Mouse (Mus musculus) heart, embryonic 13.5 days (tissue): ENCODE measurements at regions not wholly inside any gene's neighbourhood (a gene's known extent, or its start where the extent isn't known, plus 50 kb on each side); places are given as distances from the start of the nearest gene placed in this dataset.

Experiments used
- ATAC-seq: fragments of 200-750 bp; cut with Nextera tagmentation; 2 replicates; pipeline ENCODE4 v1.8.0; 2017; ENCODE audit warnings: moderate TSS enrichment; ENCODE audit not compliant: insufficient number of reproducible peaks, low FRiP score, low TSS enrichment; ENCODE audit errors: extremely low read depth
- H3K27ac ChIP-seq: fragments of 300-500 bp; sonication (generic); replicated peaks from 2 replicates; pipeline ENCODE4 v1.5.1; 2015; ENCODE audit warnings: moderate library complexity, mild to moderate bottlenecking, inconsistent platforms
- H3K27me3 ChIP-seq: fragments of 300-500 bp; sonication (generic); replicated peaks from 2 replicates; pipeline ENCODE4 v1.6.1; 2015; ENCODE audit warnings: mild to moderate bottlenecking, inconsistent platforms
- H3K36me3 ChIP-seq: fragments of 300-500 bp; sonication (generic); 2 replicates; pipeline ENCODE4 v1.6.1; 2015; ENCODE audit warnings: mild to moderate bottlenecking, inconsistent platforms
- H3K4me1 ChIP-seq: fragments of 300-500 bp; sonication (generic); 2 replicates; pipeline ENCODE4 v1.6.1; 2015; ENCODE audit warnings: inconsistent platforms
- H3K4me2 ChIP-seq: fragments of 300-500 bp; sonication (generic); 2 replicates; pipeline ENCODE4 v1.6.1; 2015; ENCODE audit warnings: inconsistent platforms, mild to moderate bottlenecking, moderate library complexity
- H3K4me3 ChIP-seq: fragments of 300-500 bp; sonication (generic); 2 replicates; pipeline ENCODE4 v1.5.1; 2015; ENCODE audit warnings: moderate library complexity, mild to moderate bottlenecking, inconsistent platforms
- H3K9ac ChIP-seq: fragments of 300-500 bp; sonication (generic); 2 replicates; pipeline ENCODE4 v1.6.1; 2015; ENCODE audit warnings: inconsistent platforms, mild to moderate bottlenecking, moderate library complexity
- H3K9me3 ChIP-seq: fragments of 300-500 bp; sonication (generic); 2 replicates; pipeline ENCODE4 v1.6.1; 2016; ENCODE audit warnings: inconsistent platforms
- WGBS: fragments of 180-500 bp; shearing (Covaris S2); methylation state at CpG from one replicate; pipeline ENCODE4 v1.1.7; 2015; ENCODE audit warnings: mixed read lengths; 5-methylcytosine and 5-hydroxymethylcytosine counted together

DNA sequence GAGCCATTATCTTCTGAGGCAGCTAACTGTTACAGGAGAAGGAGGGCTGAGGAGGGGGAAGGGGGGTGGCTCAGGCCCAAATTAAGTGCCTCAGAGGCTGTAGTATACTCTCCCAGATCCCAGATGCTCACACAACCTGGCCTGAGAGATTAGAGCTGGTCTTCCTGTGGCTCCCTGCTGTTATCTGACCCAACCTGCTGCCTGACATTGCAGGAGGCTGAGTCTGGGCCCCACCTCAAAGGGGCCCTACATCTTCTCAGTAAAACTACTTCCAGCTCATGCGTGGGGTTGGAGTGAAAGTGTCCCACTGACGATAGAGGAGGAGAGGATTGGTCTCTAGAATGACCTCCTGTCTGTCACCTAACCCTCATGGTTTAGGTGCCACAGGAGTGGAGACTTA, 64.0 kb upstream of the Lmo2 start:
- Histone ChIP-seq H3K4me2 (peak overlapping the region; percentile 21), H3K9me3 (no peaks in the 10 kb centered on the region; the same call in 1 of the 2 replicates), H3K36me3 (no peaks in the 10 kb centered on the region), H3K9ac (no peak overlapping the region), H3K27ac (peak overlapping the region; percentile 88; the same call in 1 of the 2 replicates), H3K27me3 (peaks cover 62% of the 10 kb centered on the region), H3K4me3 (no peak overlapping the region), H3K4me1 (peaks cover 49% of the 10 kb centered on the region)
- ATAC-seq: peak; percentile 57; the same call in 1 of the 2 replicates
- WGBS: 30% methylated on average over 2 of the region's 2 CpGs

DNA sequence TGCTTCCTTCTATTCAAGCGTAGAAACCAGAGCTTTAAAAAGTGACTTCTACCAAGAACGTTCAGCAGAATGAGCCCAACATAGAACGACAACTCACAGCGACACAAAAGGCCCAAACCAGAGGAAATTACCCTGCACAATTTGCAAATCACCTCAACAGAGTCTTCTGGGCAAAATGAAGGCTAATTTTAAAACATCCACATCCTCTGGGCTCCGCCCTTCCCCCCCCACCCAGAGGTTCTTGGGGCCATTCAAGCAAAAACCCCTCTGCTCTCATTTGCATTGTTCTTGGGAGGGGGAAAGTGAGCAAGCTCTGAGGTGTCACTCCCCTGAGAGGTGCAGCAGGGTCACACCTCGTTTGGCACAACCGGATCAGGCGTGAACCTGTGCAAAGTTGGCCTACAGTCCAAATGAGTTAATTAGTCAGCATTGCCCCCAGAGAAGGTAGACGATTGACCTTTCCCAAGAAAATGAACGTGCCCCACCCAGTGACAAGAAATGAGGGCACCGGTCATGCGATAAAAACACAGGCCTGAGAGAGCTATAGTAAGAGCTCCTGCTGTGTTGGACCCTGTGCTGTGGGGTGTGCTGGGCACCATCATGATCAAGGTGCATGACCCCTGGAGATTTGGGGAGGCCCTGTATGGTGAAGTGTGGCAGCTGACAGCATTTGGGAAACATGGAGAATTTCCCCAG, 62.7 kb upstream of the Lmo2 start:
- no peaks in the 10 kb centered on the region for H3K36me3 ChIP-seq
- peak overlapping the region; percentile 15; the same call in 1 of the 2 replicates for H3K4me2 ChIP-seq
- peaks cover 61% of the 10 kb centered on the region for H3K4me1 ChIP-seq
- H3K9me3 ChIP-seq: no peaks in the 10 kb centered on the region; the same call in 1 of the 2 replicates
- no peak for ATAC-seq
- H3K27me3 ChIP-seq: peaks cover 62% of the 10 kb centered on the region
- no peak overlapping the region for H3K4me3 ChIP-seq
- H3K9ac ChIP-seq: peak overlapping the region; percentile 33; the same call in 1 of the 2 replicates
- 60% methylated on average over 12 of the region's 12 CpGs for WGBS
- H3K27ac ChIP-seq: peak overlapping the region; percentile 88

DNA sequence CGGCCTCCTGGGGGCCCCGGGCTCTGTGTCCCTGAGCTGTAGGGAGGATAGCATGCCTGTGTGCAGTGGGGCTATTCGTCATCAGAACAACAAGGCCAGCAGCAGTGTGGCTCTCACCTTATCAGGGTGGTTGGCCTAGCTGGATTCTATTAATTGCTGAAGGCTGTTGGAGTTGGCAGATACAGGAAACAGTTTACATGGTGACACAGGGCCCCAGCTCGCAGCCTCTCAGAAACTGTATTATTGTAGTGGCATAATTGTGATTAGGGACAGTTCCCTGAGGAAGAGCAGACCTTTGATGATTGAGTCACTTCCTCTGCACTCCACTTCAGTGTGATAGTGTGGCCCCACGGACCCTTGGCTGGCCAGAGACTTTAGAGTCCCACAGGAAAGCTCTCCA, 61.6 kb upstream of the Lmo2 start:
- Histone ChIP-seq H3K27ac (peak overlapping the region; percentile 88), H3K9ac (0 out of 2 replicates have a peak overlapping the region, but pooled peaks have one; percentile 33), H3K27me3 (peaks cover 56% of the 10 kb centered on the region), H3K4me3 (no peak overlapping the region), H3K4me1 (peaks cover 70% of the 10 kb centered on the region), H3K36me3 (no peaks in the 10 kb centered on the region), H3K4me2 (peak overlapping the region; percentile 37), H3K9me3 (no peaks in the 10 kb centered on the region; the same call in 1 of the 2 replicates)
- peak; percentile 49; the same call in 1 of the 2 replicates for ATAC-seq
- 4% methylated on average over 5 of the region's 5 CpGs for WGBS

DNA sequence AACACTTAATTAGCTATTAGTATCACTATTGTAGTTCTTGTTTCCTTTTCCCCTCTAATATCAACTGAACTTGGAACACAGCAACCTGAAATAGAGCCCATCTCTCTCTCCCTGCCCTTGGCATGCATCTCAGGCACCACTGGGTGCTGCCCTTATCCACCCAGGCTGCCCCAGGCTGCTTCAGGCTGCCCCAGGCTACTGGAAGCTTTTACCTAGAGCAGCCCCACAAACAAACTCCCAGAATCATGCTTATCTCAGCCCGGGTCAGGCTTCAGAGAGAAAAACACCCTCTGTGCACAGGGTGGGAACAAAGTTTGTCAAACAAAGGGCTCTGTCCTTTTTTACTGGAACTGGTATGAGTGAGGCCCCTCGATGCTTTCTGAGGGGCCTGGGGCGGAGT, 61.0 kb upstream of the Lmo2 start:
- H3K4me2 ChIP-seq: peak overlapping the region; percentile 37
- H3K4me1 ChIP-seq: peaks cover 70% of the 10 kb centered on the region
- peaks cover 50% of the 10 kb centered on the region for H3K27me3 ChIP-seq
- H3K9ac ChIP-seq: peak overlapping the region; percentile 34; the same call in 1 of the 2 replicates
- peak overlapping the region; percentile 88 for H3K27ac ChIP-seq
- WGBS: 14% methylated on average over 3 of the region's 3 CpGs
- no peak overlapping the region for H3K4me3 ChIP-seq
- H3K36me3 ChIP-seq: no peaks in the 10 kb centered on the region
- H3K9me3 ChIP-seq: no peaks in the 10 kb centered on the region; the same call in 1 of the 2 replicates
- ATAC-seq: no peak

DNA sequence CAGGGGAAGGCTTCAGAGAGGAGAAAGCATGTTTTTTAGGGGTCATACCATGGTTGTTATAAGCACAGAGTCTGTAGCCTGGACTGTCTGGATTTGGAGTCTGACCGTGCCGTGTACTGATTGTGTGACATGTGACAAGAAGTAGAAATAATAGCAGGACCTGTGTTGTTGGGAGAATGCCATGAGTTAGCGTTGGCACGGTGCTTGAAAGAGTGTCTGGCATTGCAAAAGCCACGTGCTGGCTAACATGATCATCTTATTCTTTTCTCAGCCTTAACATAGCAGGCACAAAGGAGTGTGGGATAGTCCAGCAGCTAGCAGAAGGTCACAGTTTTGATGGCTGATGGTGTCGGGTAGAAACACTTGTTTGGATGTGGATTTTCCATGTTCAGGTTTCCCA, 58.1 kb upstream of the Lmo2 start:
- Histone ChIP-seq H3K4me2 (no peak overlapping the region), H3K27me3 (peaks cover 53% of the 10 kb centered on the region), H3K27ac (no peak overlapping the region), H3K9ac (no peak overlapping the region), H3K9me3 (no peaks in the 10 kb centered on the region; the same call in 1 of the 2 replicates), H3K4me3 (no peak overlapping the region), H3K36me3 (no peaks in the 10 kb centered on the region), H3K4me1 (peaks cover 74% of the 10 kb centered on the region)
- WGBS: 73% methylated on average over 6 of the region's 6 CpGs
- ATAC-seq: no peak

DNA sequence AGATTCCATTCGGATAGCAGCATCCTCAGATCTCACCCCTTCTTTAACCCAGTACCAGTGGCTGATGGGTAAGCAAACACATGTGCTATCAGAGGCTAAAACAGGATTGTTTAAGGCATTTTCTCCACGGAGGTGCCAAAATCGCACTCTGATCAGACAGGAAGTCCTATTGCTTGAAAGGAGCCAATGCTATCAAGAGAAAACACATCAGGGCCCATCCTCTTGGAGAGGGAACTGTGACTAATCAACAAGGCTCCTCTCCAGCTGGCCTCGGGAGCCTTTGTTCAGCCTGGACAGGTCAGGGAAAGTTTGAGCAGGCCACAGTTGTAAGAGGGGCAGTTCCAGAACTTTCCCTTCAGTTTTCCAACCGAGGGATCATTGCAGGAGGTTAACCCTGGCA, 57.4 kb upstream of the Lmo2 start:
- Histone ChIP-seq H3K27me3 (peaks cover 47% of the 10 kb centered on the region), H3K36me3 (no peaks in the 10 kb centered on the region), H3K27ac (peak overlapping the region; percentile 45), H3K4me3 (no peak overlapping the region), H3K4me2 (no peak overlapping the region), H3K9me3 (no peaks in the 10 kb centered on the region; the same call in 1 of the 2 replicates), H3K4me1 (peaks cover 67% of the 10 kb centered on the region), H3K9ac (no peak overlapping the region)
- WGBS: 56% methylated on average over 5 of the region's 5 CpGs
- no peak for ATAC-seq

DNA sequence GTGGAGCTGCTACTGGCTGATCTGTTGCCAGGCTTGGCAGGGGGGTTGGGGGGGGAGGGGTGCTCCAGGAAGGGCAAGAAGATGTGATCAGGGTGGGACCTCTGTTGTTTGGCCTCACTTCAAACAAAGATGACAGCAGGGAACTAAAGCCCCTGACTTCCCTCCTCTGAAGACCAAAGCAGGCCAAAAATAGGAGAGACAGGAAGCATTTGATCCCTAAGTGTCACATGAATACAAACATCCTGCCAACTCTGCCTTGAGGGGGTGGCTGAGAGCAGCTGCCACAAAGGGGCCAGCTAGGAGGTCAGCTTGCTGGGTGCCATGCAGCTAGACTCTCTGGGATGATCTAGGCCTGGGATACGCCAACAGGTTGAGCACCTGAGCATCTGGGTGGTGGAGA, 56.3 kb upstream of the Lmo2 start:
- ATAC-seq: no peak

DNA sequence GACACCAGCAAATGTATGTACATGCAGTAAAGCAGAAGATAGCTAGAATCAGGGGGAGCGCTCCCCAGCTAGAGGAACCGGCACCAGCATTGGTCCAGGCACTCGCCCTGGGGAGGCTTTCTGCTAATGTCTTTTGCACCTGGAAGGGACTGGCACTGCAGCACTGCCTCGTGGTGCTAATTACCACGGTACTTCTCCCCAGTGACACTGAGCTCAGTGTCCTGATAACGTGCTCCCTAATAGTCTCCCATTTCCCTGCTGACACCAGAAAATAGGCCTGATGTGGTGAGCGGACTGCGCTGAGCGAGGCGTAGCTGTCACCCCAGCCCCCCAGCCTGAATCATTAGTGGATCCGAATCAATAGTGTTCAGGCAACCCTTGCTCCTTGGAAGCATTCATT, 55.0 kb upstream of the Lmo2 start:
- no peak for ATAC-seq
- H3K4me3 ChIP-seq: no peak overlapping the region
- H3K9me3 ChIP-seq: no peaks in the 10 kb centered on the region; the same call in 1 of the 2 replicates
- H3K27ac ChIP-seq: no peak overlapping the region
- H3K36me3 ChIP-seq: no peaks in the 10 kb centered on the region
- 67% methylated on average over 11 of the region's 11 CpGs for WGBS
- no peak overlapping the region for H3K9ac ChIP-seq
- peaks cover 54% of the 10 kb centered on the region for H3K4me1 ChIP-seq
- H3K27me3 ChIP-seq: peaks cover 47% of the 10 kb centered on the region
- no peak overlapping the region for H3K4me2 ChIP-seq

More for the DNA sequence above, 56.3 kb upstream of the Lmo2 start:
- no peak overlapping the region for H3K9ac ChIP-seq
- no peaks in the 10 kb centered on the region; the same call in 1 of the 2 replicates for H3K9me3 ChIP-seq
- H3K27ac ChIP-seq: peak overlapping the region; percentile 45
- no peak overlapping the region for H3K4me3 ChIP-seq
- H3K27me3 ChIP-seq: peaks cover 47% of the 10 kb centered on the region
- H3K4me2 ChIP-seq: no peak overlapping the region
- peaks cover 63% of the 10 kb centered on the region for H3K4me1 ChIP-seq
- whole genome bisulfite sequencing: 61% methylated on average over 1 of the region's 1 CpGs
- no peaks in the 10 kb centered on the region for H3K36me3 ChIP-seq

DNA sequence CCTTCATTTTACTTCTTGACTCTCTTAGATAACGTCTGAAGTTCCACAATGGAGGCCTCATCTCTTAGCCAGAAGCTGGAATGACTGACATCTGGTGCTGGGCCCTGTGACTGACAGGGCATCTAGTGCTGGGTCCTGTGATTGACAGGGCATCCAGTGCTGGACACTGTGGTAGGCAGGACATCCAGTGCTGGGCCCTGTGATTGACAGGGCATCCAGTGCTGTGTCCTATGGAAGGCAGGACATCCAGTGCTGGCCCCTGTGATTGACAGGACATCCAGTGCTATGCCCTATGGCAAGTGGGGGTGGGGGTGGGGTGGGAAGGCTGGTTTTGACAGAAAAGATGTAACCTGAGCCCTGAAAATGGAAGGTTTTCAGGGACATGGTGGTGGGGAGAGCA, 52.1 kb upstream of the Lmo2 start:
- no peak overlapping the region for H3K4me2 ChIP-seq
- no peaks in the 10 kb centered on the region for H3K9me3 ChIP-seq
- H3K27me3 ChIP-seq: peaks cover 28% of the 10 kb centered on the region
- H3K36me3 ChIP-seq: no peaks in the 10 kb centered on the region
- H3K27ac ChIP-seq: no peak overlapping the region
- H3K9ac ChIP-seq: no peak overlapping the region
- no peak for ATAC-seq
- H3K4me3 ChIP-seq: no peak overlapping the region
- 73% methylated on average over 1 of the region's 1 CpGs for WGBS
- H3K4me1 ChIP-seq: peaks cover 37% of the 10 kb centered on the region

DNA sequence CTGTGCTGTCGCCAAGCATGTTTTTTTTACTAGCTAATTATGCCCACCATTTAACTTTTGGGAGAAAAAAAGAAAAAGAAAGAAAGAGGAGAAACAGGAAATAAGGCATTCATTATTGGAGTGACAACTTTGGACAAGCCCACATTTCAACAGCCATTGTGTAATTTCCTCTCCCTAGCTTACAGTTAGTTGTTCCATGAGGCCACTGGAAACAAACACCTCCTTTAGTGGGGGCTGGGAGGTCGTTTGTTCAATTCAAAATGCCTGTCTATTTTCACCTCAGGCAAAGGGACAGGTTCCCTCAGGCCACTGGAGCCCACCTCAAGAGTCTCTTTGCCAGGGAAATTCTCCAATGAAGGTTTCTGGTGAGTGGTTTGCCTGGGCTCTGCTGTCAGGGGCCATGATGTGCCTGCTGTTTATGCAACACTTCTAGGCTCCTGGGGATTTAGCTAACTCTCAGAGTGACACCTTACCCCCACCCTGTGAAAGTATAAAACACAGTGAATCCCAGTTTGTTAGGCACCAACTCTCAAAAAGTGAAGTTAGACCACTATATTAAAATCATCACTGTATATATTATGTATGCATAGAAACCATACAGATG, 51.1 kb upstream of the Lmo2 start:
- Histone ChIP-seq H3K4me3 (no peak overlapping the region), H3K27me3 (peaks cover 28% of the 10 kb centered on the region), H3K4me1 (peaks cover 27% of the 10 kb centered on the region), H3K4me2 (no peak overlapping the region), H3K9me3 (no peaks in the 10 kb centered on the region), H3K27ac (peak overlapping the region; percentile 62), H3K36me3 (no peaks in the 10 kb centered on the region), H3K9ac (no peak overlapping the region)
- WGBS: 29% methylated on average over 2 of the region's 2 CpGs
- ATAC-seq: no peak
